Mouse (Mus musculus) liver, embryonic 14.5 days (tissue): ENCODE data around the gene Ankdd1b. TPM values are rescaled to one million over a fixed set of nuclear protein-coding genes. Genes with fewer than 3 reads are reported as not detected.

Experiments
- ATAC-seq: fragments of 200-750 bp; cut with Nextera tagmentation; 2 replicates; pipeline ENCODE4 v1.8.0; 2017; ENCODE audit warnings: moderate number of reproducible peaks, mild to moderate bottlenecking, moderate library complexity; ENCODE audit not compliant: insufficient read depth
- DNase-seq, 3 experiments: peaks; one replicate each; pipeline ENCODE4 v3.0.0-alpha.2; 2012 to 2013; ENCODE audit warnings: low read depth in 3 of 3, low spot score in 3 of 3
- H3K27ac ChIP-seq: fragments of 300-500 bp; sonication (generic); 2 replicates; pipeline ENCODE4 v1.5.1; 2014; ENCODE audit warnings: moderate library complexity, mild to moderate bottlenecking, control low read depth, inconsistent platforms
- H3K27me3 ChIP-seq: fragments of 300-500 bp; sonication (generic); 2 replicates; pipeline ENCODE4 v1.6.1; 2014; ENCODE audit warnings: mild to moderate bottlenecking, low read length, moderate library complexity; ENCODE audit not compliant: control insufficient read depth, insufficient read depth
- H3K36me3 ChIP-seq: fragments of 300-500 bp; sonication (generic); replicated peaks from 2 replicates; pipeline ENCODE4 v1.6.1; 2014; ENCODE audit warnings: low read depth; ENCODE audit not compliant: control insufficient read depth, insufficient read depth
- H3K4me1 ChIP-seq, 2 experiments: fragments of 200-500 bp in 1 of 2; fragments of 300-500 bp in 1 of 2; sonication (generic) in 1 of 2; replicated peaks; 2 replicates each; pipeline ENCODE4 v1.6.1; 2012 to 2014; ENCODE audit warnings: antibody characterized with exemption in 1 of 2, inconsistent platforms in 1 of 2, low read length in 1 of 2; ENCODE audit not compliant: control insufficient read depth in 2 of 2, insufficient read depth in 2 of 2
- H3K4me2 ChIP-seq: fragments of 300-500 bp; sonication (generic); 2 replicates; pipeline ENCODE4 v1.6.1; 2014; ENCODE audit warnings: low read depth, mild to moderate bottlenecking, control low read depth, moderate library complexity
- H3K4me3 ChIP-seq, 2 experiments: fragments of 200-500 bp in 1 of 2; fragments of 300-500 bp in 1 of 2; sonication (generic) in 1 of 2; 2 replicates each; pipeline ENCODE4 v1.5.1; 2012 to 2014; ENCODE audit warnings: low read depth in 2 of 2, low read length in 2 of 2, mild to moderate bottlenecking in 2 of 2, control low read depth in 1 of 2, inconsistent platforms in 1 of 2, moderate library complexity in 1 of 2; ENCODE audit not compliant: insufficient read depth in 1 of 2
- H3K9ac ChIP-seq: fragments of 300-500 bp; sonication (generic); replicated peaks from 2 replicates; pipeline ENCODE4 v1.6.1; 2014; ENCODE audit warnings: mild to moderate bottlenecking, control low read depth, moderate library complexity
- H3K9me3 ChIP-seq: fragments of 300-500 bp; sonication (generic); 2 replicates; pipeline ENCODE4 v1.6.1; 2016; ENCODE audit warnings: low read length, mixed read lengths; ENCODE audit not compliant: control insufficient read depth
- CTCF ChIP-seq: IDR thresholded peaks from 2 replicates; pipeline ENCODE4 v1.5.1; 2016; ENCODE audit warnings: antibody characterized with exemption, low read depth, control low read depth
- EP300 ChIP-seq: IDR thresholded peaks from 2 replicates; pipeline ENCODE4 v1.6.1; 2016; ENCODE audit warnings: antibody characterized with exemption, low read depth
- WGBS: fragments of 180-500 bp; shearing (Covaris S2); extraction: QIAGEN DNeasy Blood & Tissue Kit; methylation state at CpG from one replicate; pipeline ENCODE4 v1.1.7; 2014; ENCODE audit not compliant: insufficient replicate concordance; 5-methylcytosine and 5-hydroxymethylcytosine counted together
- polyA plus RNA-seq, 2 experiments: library from polyadenylated mRNA; depleted of rRNA in 1 of 2; stranded (reverse) in 1 of 2; unstranded in 1 of 2; fragments of >200 nt; fragmentation: Nextera tagmentation in 1 of 2; extraction: Ambion mirVana in 1 of 2; gene quantifications; 2 replicates each; pipeline versions ENCODE4 v1.2.1 to v1.2.3; 2012 to 2014

The Ankdd1b gene
- polyA plus RNA-seq, 2 experiments, result 0.02 to 0.13 TPM

GRCm38 (mm10) chr13:96407040-96407439, 64.0 kb downstream of the Ankdd1b start:
- ATAC-seq (no peak), DNase-seq (no peak)
- H3K9ac ChIP-seq, result no peak overlapping the region
- H3K4me3 ChIP-seq, result no peak overlapping the region
- 56% methylated on average over 4 of the region's 4 CpGs for WGBS
- peaks cover 36% of the 10 kb centered on the region for H3K36me3 ChIP-seq
- TF ChIP-seq EP300 (no peak), CTCF (peak; percentile 65)
- no peaks in the 10 kb centered on the region for H3K4me1 ChIP-seq
- no peaks in the 10 kb centered on the region for H3K27me3 ChIP-seq
- no peak overlapping the region for H3K27ac ChIP-seq
- H3K4me2 ChIP-seq, result no peak overlapping the region
- H3K9me3 ChIP-seq, result no peaks in the 10 kb centered on the region

DNA sequence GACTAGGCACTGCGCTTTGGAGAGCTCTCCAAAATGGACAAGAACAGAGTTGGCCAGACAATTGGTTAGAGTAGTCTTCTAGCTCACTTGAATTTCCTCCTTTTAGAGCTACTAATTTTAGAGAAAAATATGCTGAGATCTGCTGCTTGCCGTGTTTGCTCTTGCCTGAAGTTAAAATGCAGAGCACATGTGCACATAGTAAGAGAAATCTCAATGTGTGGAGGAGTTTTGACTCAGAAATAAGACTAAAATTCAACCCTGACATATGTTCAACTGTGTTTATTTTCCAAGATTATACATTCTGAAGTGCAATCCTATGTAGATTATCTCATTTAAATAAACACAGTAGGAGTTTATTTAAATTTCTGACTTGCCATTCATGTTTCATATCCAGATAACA, 65.5 kb downstream of the Ankdd1b start:
- Histone ChIP-seq H3K9me3 (no peaks in the 10 kb centered on the region), H3K36me3 (peaks cover 37% of the 10 kb centered on the region)

DNA sequence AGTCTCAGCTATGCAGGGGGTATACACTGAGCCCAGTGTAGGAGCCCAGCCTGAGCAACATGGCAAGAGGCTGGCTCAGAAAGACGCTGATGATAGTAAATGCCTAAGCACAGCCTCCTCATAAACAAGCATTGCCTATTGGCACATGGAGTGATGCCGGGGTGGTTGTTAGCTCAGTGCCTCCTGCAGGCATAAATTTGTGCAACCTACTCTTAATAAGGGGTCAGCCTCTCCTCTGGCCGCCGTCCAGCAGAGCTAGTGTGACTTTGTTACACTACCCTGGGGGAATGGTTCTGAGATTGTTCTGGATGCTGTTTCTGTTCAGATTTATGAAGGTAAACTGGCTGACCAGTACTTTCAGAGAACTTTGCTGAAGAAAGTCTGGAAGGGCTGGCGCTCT, 69.7 kb downstream of the Ankdd1b start:
- H3K4me3 ChIP-seq, result no peak overlapping the region
- no peak overlapping the region for H3K9ac ChIP-seq
- no peaks in the 10 kb centered on the region for H3K27me3 ChIP-seq
- DNase-seq, result no peak
- H3K27ac ChIP-seq, result no peak overlapping the region
- peaks cover 62% of the 10 kb centered on the region for H3K36me3 ChIP-seq
- ATAC-seq, result no peak
- 78% methylated on average over 5 of the region's 5 CpGs for WGBS
- no peaks in the 10 kb centered on the region for H3K9me3 ChIP-seq
- H3K4me1 ChIP-seq, result no peaks in the 10 kb centered on the region
- H3K4me2 ChIP-seq, result no peak overlapping the region
- TF ChIP-seq EP300 (no peak), CTCF (no peak)

More for the DNA sequence above, 65.5 kb downstream of the Ankdd1b start:
- H3K4me2 ChIP-seq, result no peak overlapping the region
- DNase-seq (no peak), ATAC-seq (no peak)
- TF ChIP-seq CTCF (no peak), EP300 (no peak)
- no peaks in the 10 kb centered on the region for H3K27me3 ChIP-seq
- H3K4me3 ChIP-seq, result no peak overlapping the region
- no peaks in the 10 kb centered on the region for H3K4me1 ChIP-seq
- H3K9ac ChIP-seq, result no peak overlapping the region
- WGBS, result 88% methylated on average over 2 of the region's 2 CpGs
- H3K27ac ChIP-seq, result no peak overlapping the region

DNA sequence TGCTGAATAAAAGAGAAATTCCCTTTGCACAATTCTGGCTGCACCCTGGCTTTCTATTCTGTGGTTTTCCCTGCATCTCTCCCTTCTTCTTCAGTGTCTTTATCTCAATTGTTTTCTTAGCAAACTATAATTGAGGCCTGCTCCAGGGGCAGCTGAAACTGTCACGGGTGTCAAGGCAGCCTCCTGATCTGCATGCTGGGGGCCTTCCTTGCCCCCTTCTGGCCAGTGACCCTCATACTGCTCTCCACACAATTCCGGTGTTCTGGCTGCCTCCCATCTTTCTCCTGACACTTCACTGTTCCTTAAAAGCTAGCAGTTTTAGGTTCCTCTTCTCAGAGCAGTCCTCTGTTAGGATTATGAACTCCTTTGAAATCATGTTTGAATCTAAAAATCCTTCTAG, 81.7 kb downstream of the Ankdd1b start:
- H3K9me3 ChIP-seq, result no peaks in the 10 kb centered on the region
- WGBS, result 23% methylated on average over 2 of the region's 2 CpGs
- no peak for ATAC-seq
- peak overlapping the region; percentile 73 for H3K9ac ChIP-seq
- H3K27ac ChIP-seq, result no peak overlapping the region
- TF ChIP-seq EP300 (no peak), CTCF (0 out of 2 replicates have a peak, but pooled peaks have one; percentile 7)
- no peaks in the 10 kb centered on the region for H3K27me3 ChIP-seq
- H3K4me2 ChIP-seq, result peak overlapping the region; percentile 85
- peaks cover 28% of the 10 kb centered on the region for H3K36me3 ChIP-seq
- H3K4me3 ChIP-seq, result peak overlapping the region; percentile 79 to 93
- H3K4me1 ChIP-seq, result peaks cover 4 to 7% of the 10 kb centered on the region in 2 experiments; a peak in 3 of 4 replicates
- no peak for DNase-seq

- Histone ChIP-seq H3K4me3 (peak within 1 kb of the TSS; percentile 79 to 93), H3K27me3 (no peaks in the 10 kb centered on the region), H3K9ac (peak within 1 kb of the TSS; percentile 73), H3K9me3 (no peaks in the 10 kb centered on the region), H3K4me2 (peak within 1 kb of the TSS; percentile 85), H3K4me1 (peaks cover 4 to 7% of the 10 kb centered on the region in 2 experiments; a peak in 3 of 4 replicates), H3K36me3 (peaks cover 22% of the 10 kb centered on the region), H3K27ac (peak within 1 kb of the TSS; percentile 7; the same call in 1 of the 2 replicates)
- peak; percentile 100 for ATAC-seq
- TF ChIP-seq CTCF, result no peak
- TF ChIP-seq EP300, result peak; percentile 77
- WGBS, result under 1% methylated on average over 44 of the region's 44 CpGs
- peak; percentile 96 to 98 (median 98) for DNase-seq
Measured at GRCm38 (mm10) chr13:96388042-96388888, 82.7 kb downstream of the Ankdd1b start, which contains the start of gene Poc5. Gene Poc5 (plus strand): TSS chr13:96388294.
